Mouse (Mus musculus): ENCODE results near the gene Pnp. TPM values are rescaled to one million over a fixed set of nuclear protein-coding genes. Genes with fewer than 3 reads are reported as not detected.
"Not testable (repeated sequence)": the region's sequence is repeated elsewhere in the genome, so short reads cannot be mapped to it uniquely, and the experiment has no call there.

Gene Pnp
- total and polyA plus RNA-seq, 3 experiments = 80.0 to 118 (median 99.3) TPM

- no peak overlapping the region for H3K4me2 ChIP-seq (ENCODE audit: insufficient read depth, low read depth, poor library complexity, severe bottlenecking)
- no peaks in the 10 kb centered on the region for H3K36me3 ChIP-seq (replicated peaks in 1 of 2; ENCODE audit: control insufficient read depth in 1 of 2, insufficient read depth in 1 of 2, low read length in 1 of 2)
- H3K9ac ChIP-seq (ENCODE audit: insufficient read depth, low read depth) = no peak overlapping the region
- in situ Hi-C loops (cut with MboI; ENCODE audit: low pct_ligation_motif_present, low pct_unique_long_range_greater_than_20kb, low sequenced_read_pairs) = no loop called here
- H3K4me3 ChIP-seq (replicated peaks in 1 of 3; ENCODE audit: low read depth in 2 of 3, low read length in 2 of 3, poor library complexity in 1 of 3) = no peak overlapping the region
- no peaks in the 10 kb centered on the region for H3K79me2 ChIP-seq (replicated peaks; ENCODE audit: control insufficient read depth, extremely low read depth, insufficient read depth, poor library complexity, severe bottlenecking)
- H3K27ac ChIP-seq (ENCODE audit: insufficient read depth, low read depth) = no peak overlapping the region
- no peak for DNase-seq (ENCODE audit: extremely low read depth)
- H3K27me3 ChIP-seq (replicated peaks) = no peaks in the 10 kb centered on the region
- H3K4me1 ChIP-seq (ENCODE audit: control insufficient read depth in 1 of 2, insufficient read depth in 2 of 2) = peaks cover 0 to 4% of the 10 kb centered on the region in 2 experiments; a peak in 2 of 4 replicates
- TF ChIP-seq RCOR1 (conservative IDR thresholded peaks at IDR 0.05; ENCODE audit: low read depth, low read length) (no peak), CTCF (conservative IDR thresholded peaks at IDR 0.05 in 1 of 2, IDR thresholded peaks at IDR 0.05 in 1 of 2; ENCODE audit: low read depth in 2 of 2, low read length in 2 of 2) (0 out of 4 replicates have a peak, but pooled peaks of 1 of the 2 experiments have one; percentile 4)
- dilution Hi-C loops (cut with MboI; ENCODE audit: extremely low pct_ligation_motif_present, extremely low pct_unique_long_range_greater_than_20kb, low sequenced_read_pairs) = no loop called here
- H3K9me3 ChIP-seq (replicated peaks; ENCODE audit: low read length) = peaks cover 5% of the 10 kb centered on the region
Observed at GRCm38 (mm10) chr14:50903973-50904827, 26.7 kb upstream of the Pnp start.

- TF ChIP-seq PAX5 (IDR thresholded peaks at IDR 0.05; ENCODE audit: low read length) = no peak
- TF ChIP-seq TBP (conservative IDR thresholded peaks at IDR 0.05; ENCODE audit: low read depth, low read length) = peak; percentile 73
- H3K79me2 ChIP-seq (replicated peaks; ENCODE audit: control insufficient read depth, extremely low read depth, insufficient read depth, poor library complexity, severe bottlenecking) = no peaks in the 10 kb centered on the region
- dilution Hi-C loops (cut with MboI; ENCODE audit: extremely low pct_ligation_motif_present, extremely low pct_unique_long_range_greater_than_20kb, low sequenced_read_pairs) (no loop called here), in situ Hi-C loops (cut with MboI; ENCODE audit: low pct_ligation_motif_present, low pct_unique_long_range_greater_than_20kb, low sequenced_read_pairs) (no loop called here)
- H3K36me3 ChIP-seq (replicated peaks in 1 of 2; ENCODE audit: control insufficient read depth in 1 of 2, insufficient read depth in 1 of 2, low read length in 1 of 2) = peaks cover 0 to 3% of the 10 kb centered on the region in 2 experiments
- H3K4me1 ChIP-seq (ENCODE audit: control insufficient read depth in 1 of 2, insufficient read depth in 2 of 2) = peaks cover 0 to 4% of the 10 kb centered on the region in 2 experiments; a peak in 2 of 4 replicates
- no peak for DNase-seq (ENCODE audit: extremely low read depth)
- no peak overlapping the region for H3K4me3 ChIP-seq (replicated peaks in 1 of 3; ENCODE audit: low read depth in 2 of 3, low read length in 2 of 3, poor library complexity in 1 of 3)
- no peaks in the 10 kb centered on the region for H3K27me3 ChIP-seq (replicated peaks)
- H3K9ac ChIP-seq (ENCODE audit: insufficient read depth, low read depth) = no peak overlapping the region
- no peak overlapping the region for H3K4me2 ChIP-seq (ENCODE audit: insufficient read depth, low read depth, poor library complexity, severe bottlenecking)
- peaks cover 5% of the 10 kb centered on the region for H3K9me3 ChIP-seq (replicated peaks; ENCODE audit: low read length)
- no peak overlapping the region for H3K27ac ChIP-seq (ENCODE audit: insufficient read depth, low read depth)
Observed at GRCm38 (mm10) chr14:50904828-50905129, 26.1 kb upstream of the Pnp start.

- H3K27ac ChIP-seq (ENCODE audit: insufficient read depth, low read depth); dilution Hi-C loops (cut with MboI; ENCODE audit: extremely low pct_ligation_motif_present, extremely low pct_unique_long_range_greater_than_20kb, low sequenced_read_pairs); H3K27me3 ChIP-seq (replicated peaks); H3K36me3 ChIP-seq (replicated peaks in 1 of 2; ENCODE audit: control insufficient read depth in 1 of 2, insufficient read depth in 1 of 2, low read length in 1 of 2); H3K9ac ChIP-seq (ENCODE audit: insufficient read depth, low read depth); H3K4me2 ChIP-seq (ENCODE audit: insufficient read depth, low read depth, poor library complexity, severe bottlenecking); H3K4me1 ChIP-seq (ENCODE audit: control insufficient read depth in 1 of 2, insufficient read depth in 2 of 2); H3K4me3 ChIP-seq (replicated peaks in 1 of 3; ENCODE audit: low read depth in 2 of 3, low read length in 2 of 3, poor library complexity in 1 of 3); DNase-seq (ENCODE audit: extremely low read depth); H3K9me3 ChIP-seq (replicated peaks; ENCODE audit: low read length); H3K79me2 ChIP-seq (replicated peaks; ENCODE audit: control insufficient read depth, extremely low read depth, insufficient read depth, poor library complexity, severe bottlenecking); in situ Hi-C loops (cut with MboI; ENCODE audit: low pct_ligation_motif_present, low pct_unique_long_range_greater_than_20kb, low sequenced_read_pairs): not testable (repeated sequence)
Observed at GRCm38 (mm10) chr14:50905327-50905726, 25.6 kb upstream of the Pnp start.

- dilution Hi-C loops (cut with MboI; ENCODE audit: extremely low pct_ligation_motif_present, extremely low pct_unique_long_range_greater_than_20kb, low sequenced_read_pairs) = no loop called here
- DNase-seq (ENCODE audit: extremely low read depth) = no peak
- H3K36me3 ChIP-seq (replicated peaks in 1 of 2; ENCODE audit: control insufficient read depth in 1 of 2, insufficient read depth in 1 of 2, low read length in 1 of 2) = peaks cover 0 to 26% of the 10 kb centered on the region in 2 experiments
- no peak overlapping the region for H3K4me3 ChIP-seq (replicated peaks in 1 of 3; ENCODE audit: low read depth in 2 of 3, low read length in 2 of 3, poor library complexity in 1 of 3)
- no peaks in the 10 kb centered on the region for H3K4me1 ChIP-seq (ENCODE audit: control insufficient read depth in 1 of 2, insufficient read depth in 2 of 2)
- no peak overlapping the region for H3K9ac ChIP-seq (ENCODE audit: insufficient read depth, low read depth)
- no peak for TF ChIP-seq MYC (IDR thresholded peaks at IDR 0.05; ENCODE audit: low read depth, low read length)
- TF ChIP-seq SMC3 (IDR thresholded peaks at IDR 0.05; ENCODE audit: low read depth, low read length) = no peak
- no peaks in the 10 kb centered on the region for H3K27me3 ChIP-seq (replicated peaks)
- no peak overlapping the region for H3K4me2 ChIP-seq (ENCODE audit: insufficient read depth, low read depth, poor library complexity, severe bottlenecking)
- in situ Hi-C loops (cut with MboI; ENCODE audit: low pct_ligation_motif_present, low pct_unique_long_range_greater_than_20kb, low sequenced_read_pairs) = no loop called here
- H3K27ac ChIP-seq (ENCODE audit: insufficient read depth, low read depth) = no peak overlapping the region
- no peaks in the 10 kb centered on the region for H3K9me3 ChIP-seq (replicated peaks; ENCODE audit: low read length)
- no peaks in the 10 kb centered on the region for H3K79me2 ChIP-seq (replicated peaks; ENCODE audit: control insufficient read depth, extremely low read depth, insufficient read depth, poor library complexity, severe bottlenecking)
Observed at GRCm38 (mm10) chr14:50908126-50908525, 22.8 kb upstream of the Pnp start.
